Comparison of ENCODE assay signal across 24 mouse cellular contexts in genomic region chr10:59743969-59744368, GRCm38 (mm10). TPM values are rescaled to one million over a fixed set of nuclear protein-coding genes. Genes with fewer than 3 reads are reported as not detected.
DNase-seq lines count a peak whose midpoint lies in the region; ATAC-seq and TF ChIP-seq lines count a peak whose summit lies in the region.
"Had no signal": no experiment of that assay in that cellular context is flagged by ENCODE, and none has a peak within 500 bp of the region (broad histone marks: within the 10 kb centered on the region; RNA-seq: fewer than 3 reads in every experiment).

No protein-coding gene starts in this region.

- H3K4me2 ChIP-seq in lung, postnatal 0 days (replicated peaks; ENCODE audit: low read depth, low read length), result no peak overlapping the region
- no peak overlapping the region for H3K4me2 ChIP-seq in intestine, embryonic 15.5 days (replicated peaks)
- H3K4me2 ChIP-seq in intestine, postnatal 0 days (replicated peaks; ENCODE audit: low read depth), result no peak overlapping the region
- no peak overlapping the region for H3K4me2 ChIP-seq in stomach, embryonic 16.5 days (ENCODE audit: low read depth, low read length)
- H3K4me2 ChIP-seq: embryonic facial prominence, embryonic 13.5 days; kidney, embryonic 15.5 days; limb, embryonic 13.5 days; liver, embryonic 13.5 days; midbrain, embryonic 15.5 days had no signal

- TF ChIP-seq EP300 in lung, postnatal 0 days (IDR thresholded peaks at IDR 0.05), result no peak

- H3K9ac ChIP-seq in lung, postnatal 0 days (replicated peaks; ENCODE audit: low read depth), result no peak overlapping the region
- H3K9ac ChIP-seq in intestine, embryonic 15.5 days, result no peak overlapping the region
- H3K9ac ChIP-seq in intestine, postnatal 0 days (ENCODE audit: low read depth, low read length), result no peak overlapping the region
- no peak overlapping the region for H3K9ac ChIP-seq in stomach, embryonic 16.5 days (ENCODE audit: low read length)
- H3K9ac ChIP-seq: embryonic facial prominence, embryonic 13.5 days; kidney, embryonic 15.5 days; limb, embryonic 13.5 days; liver, embryonic 13.5 days; midbrain, embryonic 15.5 days had no signal

- H3K27me3 ChIP-seq in lung, postnatal 0 days (replicated peaks; ENCODE audit: insufficient read depth, low read length), result no peaks in the 10 kb centered on the region
- no peaks in the 10 kb centered on the region for H3K27me3 ChIP-seq in intestine, embryonic 15.5 days (replicated peaks)
- H3K27me3 ChIP-seq in intestine, postnatal 0 days (replicated peaks; ENCODE audit: control insufficient read depth, insufficient read depth, low read length), result no peaks in the 10 kb centered on the region
- H3K27me3 ChIP-seq in stomach, embryonic 16.5 days (ENCODE audit: control insufficient read depth, insufficient read depth, low read length), result no peaks in the 10 kb centered on the region
- H3K27me3 ChIP-seq: embryonic facial prominence, embryonic 13.5 days; kidney, embryonic 15.5 days; limb, embryonic 13.5 days; liver, embryonic 13.5 days; midbrain, embryonic 15.5 days had no signal

- H3K27ac ChIP-seq in lung, postnatal 0 days (ENCODE audit: low read length), result no peak overlapping the region
- H3K27ac ChIP-seq in intestine, embryonic 15.5 days, result no peak overlapping the region
- H3K27ac ChIP-seq in intestine, postnatal 0 days (ENCODE audit: low read depth, low read length), result no peak overlapping the region
- no peak overlapping the region for H3K27ac ChIP-seq in stomach, embryonic 16.5 days (ENCODE audit: low read length)
- H3K27ac ChIP-seq: embryonic facial prominence, embryonic 13.5 days; gastrocnemius, adult 2 months; heart, embryonic 10.5 days; hindbrain, embryonic 10.5 days; kidney, embryonic 15.5 days; limb, embryonic 13.5 days; liver, embryonic 13.5 days; midbrain, embryonic 15.5 days had no signal

- no peaks in the 10 kb centered on the region for H3K4me1 ChIP-seq in lung, postnatal 0 days (ENCODE audit: insufficient read depth, low read depth, low read length)
- H3K4me1 ChIP-seq in intestine, embryonic 15.5 days (replicated peaks), result no peaks in the 10 kb centered on the region
- H3K4me1 ChIP-seq in intestine, postnatal 0 days (replicated peaks; ENCODE audit: control insufficient read depth, insufficient read depth, low read length), result no peaks in the 10 kb centered on the region
- no peaks in the 10 kb centered on the region for H3K4me1 ChIP-seq in stomach, embryonic 16.5 days (ENCODE audit: control insufficient read depth, insufficient read depth, low read length)
- H3K4me1 ChIP-seq: embryonic facial prominence, embryonic 13.5 days; heart, embryonic 10.5 days; hindbrain, embryonic 10.5 days; midbrain, embryonic 15.5 days had no signal

- H3K36me3 ChIP-seq in lung, postnatal 0 days (ENCODE audit: insufficient read depth, low read length), result no peaks in the 10 kb centered on the region
- H3K36me3 ChIP-seq in intestine, embryonic 15.5 days, result peaks cover 8% of the 10 kb centered on the region
- H3K36me3 ChIP-seq in intestine, postnatal 0 days (ENCODE audit: control insufficient read depth, insufficient read depth), result peaks cover 19% of the 10 kb centered on the region
- no peaks in the 10 kb centered on the region for H3K36me3 ChIP-seq in stomach, embryonic 16.5 days (ENCODE audit: control insufficient read depth, insufficient read depth, low read length)
- H3K36me3 ChIP-seq: midbrain, embryonic 15.5 days had no signal

- WGBS in lung, postnatal 0 days, result 82% methylated on average over 5 of the region's 5 CpGs
- 85% methylated on average over 5 of the region's 5 CpGs for WGBS in intestine, embryonic 15.5 days
- WGBS in intestine, postnatal 0 days, result 68% methylated on average over 5 of the region's 5 CpGs
- WGBS in stomach, embryonic 16.5 days, result 78% methylated on average over 5 of the region's 5 CpGs

- no peak for TF ChIP-seq CTCF in lung, postnatal 0 days (IDR thresholded peaks at IDR 0.05)
- TF ChIP-seq CTCF in intestine, postnatal 0 days (IDR thresholded peaks at IDR 0.05; ENCODE audit: low read depth), result no peak

- H3K4me3 ChIP-seq in lung, postnatal 0 days (ENCODE audit: low read depth, low read length), result no peak overlapping the region
- H3K4me3 ChIP-seq in intestine, embryonic 15.5 days (replicated peaks), result no peak overlapping the region
- no peak overlapping the region for H3K4me3 ChIP-seq in intestine, postnatal 0 days (ENCODE audit: low read depth, low read length)
- no peak overlapping the region for H3K4me3 ChIP-seq in stomach, embryonic 16.5 days (replicated peaks; ENCODE audit: low read length)
- H3K4me3 ChIP-seq: embryonic facial prominence, embryonic 13.5 days; erythroblast, embryonic 14.5 days; gastrocnemius, adult 2 months; heart, embryonic 10.5 days; hindbrain, embryonic 10.5 days; kidney, embryonic 15.5 days; limb, embryonic 13.5 days; liver, embryonic 13.5 days; midbrain, embryonic 15.5 days had no signal

- ATAC-seq in lung, postnatal 0 days, result peak; percentile 55
- peak; percentile 46; the same call in 1 of the 2 replicates for ATAC-seq in intestine, embryonic 15.5 days
- peak; percentile 64; the same call in 1 of the 2 replicates for ATAC-seq in intestine, postnatal 0 days
- ATAC-seq in stomach, embryonic 16.5 days (ENCODE audit: insufficient read depth, low FRiP score), result peak; percentile 56; the same call in 1 of the 2 replicates
- ATAC-seq: activated CD4-positive, CD25-positive, alpha-beta regulatory T cell, adult 4 months; forebrain, embryonic 14.5 days; midbrain, embryonic 15.5 days had no signal

- DNase-seq in lung, postnatal 0 days (ENCODE audit: low spot score), result peak; percentile 20
- DNase-seq in lung, postnatal 4 days, result no peak
- no peak for DNase-seq in gastrocnemius, postnatal 36 days
- no peak for DNase-seq in left cerebral cortex, adult 18-20 months (ENCODE audit: low spot score in 2 of 2)
- DNase-seq: adrenal gland, postnatal 10 days; cerebellum, adult 8-10 months; cerebellum, postnatal 36 days; embryo, embryonic 11 days; gastrocnemius, adult 2 months; kidney, adult 11 months; kidney, postnatal 36 days; liver, embryonic 13.5 days had no signal

- no peaks in the 10 kb centered on the region for H3K9me3 ChIP-seq in lung, postnatal 0 days (ENCODE audit: low read length)
- no peaks in the 10 kb centered on the region for H3K9me3 ChIP-seq in intestine, embryonic 15.5 days
- no peaks in the 10 kb centered on the region for H3K9me3 ChIP-seq in intestine, postnatal 0 days (ENCODE audit: control insufficient read depth)
- H3K9me3 ChIP-seq in stomach, embryonic 16.5 days (replicated peaks; ENCODE audit: control insufficient read depth, low read length), result no peaks in the 10 kb centered on the region
- H3K9me3 ChIP-seq: embryonic facial prominence, embryonic 13.5 days; heart, embryonic 10.5 days; hindbrain, embryonic 10.5 days; kidney, embryonic 15.5 days; limb, embryonic 13.5 days; liver, embryonic 13.5 days; midbrain, embryonic 15.5 days had no signal

- intact Hi-C loops in gastrocnemius, postnatal 36 days (cut with DNase I), result no loop called here

RNA-seq across cellular contexts. Expression of gene Micu1, which starts 41.7 kb away (rescaled TPM):
- 57.0 and 59.3 TPM in 2 replicates for polyA plus RNA-seq in lung, postnatal 0 days (2015; fragmentation: Nextera tagmentation; extraction: Ambion mirVana)
- 66.0 and 72.3 TPM in 2 replicates for polyA plus RNA-seq in intestine, embryonic 15.5 days (2015; fragmentation: Nextera tagmentation; extraction: Ambion mirVana)
- 57.8 and 59.2 TPM in 2 replicates for polyA plus RNA-seq in intestine, postnatal 0 days (2015; fragmentation: Nextera tagmentation; extraction: Ambion mirVana)
- polyA plus RNA-seq in stomach, embryonic 16.5 days (2015; fragmentation: Nextera tagmentation; extraction: Ambion mirVana), result 74.1 and 77.5 TPM in 2 replicates
- 10 to 100 TPM; 47.8 to 53.1 TPM for total RNA-seq in gastrocnemius, postnatal 36 days (2021)
- total RNA-seq in left cerebral cortex, adult 18-20 months (2021), result 10 to 100 TPM; 89.9 to 92.1 TPM
